Mouse (Mus musculus) liver, adult 2 months (tissue): ENCODE results near the gene Hapln1. TPM values are rescaled to one million over a fixed set of nuclear protein-coding genes. Genes with fewer than 3 reads are reported as not detected.

Source experiments
- DNase-seq: peaks from one replicate; pipeline ENCODE4 v3.0.0-alpha.2; 2011; ENCODE audit warnings: low read depth, low spot score; ENCODE audit errors: extremely low read depth
- H3K27ac ChIP-seq: fragments of 200-500 bp; replicated peaks from 2 replicates; pipeline ENCODE4 v1.5.1; 2012; ENCODE audit warnings: low read depth, mild to moderate bottlenecking, control low read depth, inconsistent platforms, low read length; ENCODE audit not compliant: insufficient read depth
- H3K27me3 ChIP-seq: fragments of 200-500 bp; 2 replicates; pipeline ENCODE4 v1.6.1; 2012; ENCODE audit warnings: mild to moderate bottlenecking, moderate library complexity, low read length, inconsistent platforms; ENCODE audit not compliant: control insufficient read depth, insufficient read depth
- H3K36me3 ChIP-seq: fragments of 200-500 bp; 2 replicates; pipeline ENCODE4 v1.6.1; 2012; ENCODE audit warnings: low read length, inconsistent platforms; ENCODE audit not compliant: control insufficient read depth, insufficient read depth
- H3K4me1 ChIP-seq: fragments of 200-500 bp; 2 replicates; pipeline ENCODE4 v1.6.1; 2011; ENCODE audit warnings: low read length; ENCODE audit not compliant: control insufficient read depth, insufficient read depth
- H3K4me3 ChIP-seq: fragments of 200-500 bp; 2 replicates; pipeline ENCODE4 v1.5.1; 2011; ENCODE audit warnings: low read depth, mild to moderate bottlenecking, control low read depth, low read length, moderate library complexity; ENCODE audit not compliant: insufficient read depth
- H3K79me2 ChIP-seq: fragments of 200-500 bp; 2 replicates; pipeline ENCODE4 v1.6.1; 2012; ENCODE audit warnings: inconsistent platforms, mild to moderate bottlenecking, low read length, moderate library complexity; ENCODE audit not compliant: control insufficient read depth, insufficient read depth
- H3K9ac ChIP-seq: fragments of 200-500 bp; 2 replicates; pipeline ENCODE4 v1.6.1; 2012; ENCODE audit warnings: low read depth, mild to moderate bottlenecking, control low read depth, inconsistent platforms, low read length
- CTCF ChIP-seq: fragments of 200-500 bp; IDR thresholded peaks from 2 replicates; pipeline ENCODE4 v1.5.1; 2011; ENCODE audit warnings: low read depth, low read length, control low read depth
- POLR2A ChIP-seq: fragments of 200-500 bp; IDR thresholded peaks from 2 replicates; pipeline ENCODE4 v1.6.1; 2011; ENCODE audit warnings: low read length, control low read depth; ENCODE audit not compliant: insufficient read depth; ENCODE audit errors: extremely low read depth
- WGBS: fragments of 180-500 bp; shearing (Covaris S2); methylation state at CpG from one replicate; pipeline ENCODE4 v1.1.7; 2018; 5-methylcytosine and 5-hydroxymethylcytosine counted together
- polyA plus RNA-seq: library from polyadenylated mRNA; depleted of rRNA; stranded (reverse); fragments of >200 nt; gene quantifications from 2 replicates; pipeline ENCODE4 v1.2.3, GENCODE M21; 2012; rRNA removed
- total RNA-seq: library from RNA; depleted of rRNA; stranded (reverse); fragments of >200 nt; gene quantifications from 2 replicates; pipeline ENCODE4 v1.2.3, GENCODE M21; 2014; rRNA removed

Hapln1 gene
- total and polyA plus RNA-seq, 2 experiments, result 0.02 to 0.92 TPM

DNA sequence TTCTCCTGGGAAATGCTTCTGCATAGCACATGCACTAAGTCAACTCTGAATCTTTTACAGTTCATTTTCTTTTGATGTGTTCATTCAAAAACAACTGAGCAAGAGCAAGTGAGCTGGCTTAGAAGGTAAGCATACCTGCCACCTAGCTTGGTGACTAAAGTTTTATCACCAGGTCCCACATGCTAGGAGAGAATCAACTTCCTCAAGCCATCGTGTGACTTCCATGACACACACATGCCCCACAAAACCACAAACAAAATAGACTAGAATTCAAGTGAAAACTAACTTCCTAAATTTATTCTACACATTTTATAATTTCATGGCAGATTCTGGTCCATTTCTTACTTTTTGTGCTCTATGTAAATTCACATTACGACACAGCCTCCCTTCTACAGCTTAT lies 113.7 kb downstream of the Hapln1 start:
- TF ChIP-seq POLR2A (no peak), CTCF (no peak)
- Histone ChIP-seq H3K27ac (no peak overlapping the region), H3K79me2 (no peaks in the 10 kb centered on the region), H3K4me1 (peaks cover 7% of the 10 kb centered on the region; the same call in 1 of the 2 replicates), H3K27me3 (no peaks in the 10 kb centered on the region), H3K36me3 (no peaks in the 10 kb centered on the region), H3K4me3 (no peak overlapping the region), H3K9ac (no peak overlapping the region)
- DNase-seq, result no peak
- WGBS, result 76% methylated on average over 2 of the region's 2 CpGs

GRCm38 (mm10) chr13:89657046-89657445 lies 117.5 kb downstream of the Hapln1 start:
- H3K79me2 ChIP-seq, result no peaks in the 10 kb centered on the region
- no peak for DNase-seq
- no peaks in the 10 kb centered on the region for H3K36me3 ChIP-seq
- H3K9ac ChIP-seq, result no peak overlapping the region
- no peak overlapping the region for H3K27ac ChIP-seq
- no peak overlapping the region for H3K4me3 ChIP-seq
- H3K27me3 ChIP-seq, result no peaks in the 10 kb centered on the region
- TF ChIP-seq CTCF (no peak), POLR2A (no peak)
- H3K4me1 ChIP-seq, result peaks cover 7% of the 10 kb centered on the region; the same call in 1 of the 2 replicates
- 97% methylated on average over 11 of the region's 11 CpGs for WGBS

Other genes starting within 250 kb of the Hapln1 start
- 0.09 and 1.7 TPM in 2 replicates for gene Vcan, start 202.7 kb downstream of the Hapln1 start, total RNA-seq
- gene Vcan, start 202.7 kb downstream of the Hapln1 start, polyA plus RNA-seq, result 0.02 TPM in 1 of 2 replicates, not detected in the other